Mouse (Mus musculus) lung, postnatal 4 days (tissue): ENCODE results near the gene Olfr1040.
"Not testable (repeated sequence)": the region's sequence is repeated elsewhere in the genome, so short reads cannot be mapped to it uniquely, and the experiment has no call there.

Experiments
- DNase-seq, 2 experiments: peaks; one replicate each; pipeline ENCODE4 v3.0.0; 2021

Gene Olfr1040

GRCm38 (mm10) chr2:86146632-86147031 lies at the start of gene Olfr1040:
Olfr1040 (minus strand) TSS chr2:86146732.
- DNase-seq, result no peak

GRCm38 (mm10) chr2:86195863-86196262 lies 49.3 kb upstream of the Olfr1040 start:
- no peak for DNase-seq

GRCm38 (mm10) chr2:86185583-86185982 lies 39.1 kb upstream of the Olfr1040 start, which contains the start of gene Olfr52:
Olfr52 (minus strand) TSS chr2:86185683.
- no peak for DNase-seq

- no peak for DNase-seq
These were observed 33.4 kb upstream of the Olfr1040 start for GRCm38 (mm10) chr2:86179950-86180349.

GRCm38 (mm10) chr2:86177720-86178119 lies 31.2 kb upstream of the Olfr1040 start, which contains the start of gene Olfr1044:
Olfr1044 (minus strand) TSS chr2:86177820.
- no peak for DNase-seq

- not testable (repeated sequence) for DNase-seq
These were observed 28.9 kb upstream of the Olfr1040 start for GRCm38 (mm10) chr2:86175422-86175821.

GRCm38 (mm10) chr2:86167422-86167821 lies 20.9 kb upstream of the Olfr1040 start, which contains the start of gene Olfr1043:
Olfr1043 (minus strand) TSS chr2:86167522.
- no peak for DNase-seq

GRCm38 (mm10) chr2:86161738-86162137 lies 15.2 kb upstream of the Olfr1040 start, which contains the start of gene Olfr1042:
Olfr1042 (minus strand) TSS chr2:86161838.
- no peak for DNase-seq

GRCm38 (mm10) chr2:86135828-86136227 lies 10.7 kb downstream of the Olfr1040 start, which contains the start of gene Olfr1039:
Olfr1039 (minus strand) TSS chr2:86135928.
- no peak for DNase-seq
